Mouse (Mus musculus) frontal cortex, postnatal 14 days (tissue): ENCODE results near the gene Grid1.
A peak's percentile ranks its signal among the peaks of the same experiment; 100 is the strongest.

Experiments
- DNase-seq, 2 experiments: peaks; one replicate each; pipeline ENCODE4 v3.0.0; 2022; ENCODE audit warnings: low spot score in 2 of 2

Gene Grid1

DNA sequence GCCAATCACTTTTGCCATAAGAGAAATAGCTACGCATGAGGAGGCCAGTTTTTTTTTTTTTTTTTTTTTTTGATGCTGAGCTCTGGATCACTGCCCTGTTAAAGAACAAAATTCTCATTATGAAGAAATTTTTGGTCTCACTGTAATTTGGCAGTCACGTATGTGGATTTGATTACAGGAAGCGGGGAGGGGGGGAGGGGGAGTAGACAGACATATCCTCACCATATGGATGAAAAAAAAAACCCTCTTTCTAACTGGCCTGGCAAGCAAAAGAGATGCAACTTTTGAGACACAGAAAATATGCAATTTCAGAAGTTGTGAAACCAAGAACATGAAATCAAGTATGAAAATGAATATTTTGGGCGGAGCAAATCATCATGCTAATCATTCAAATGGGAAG lies 573.7 kb downstream of the Grid1 start:
- DNase-seq: no peak

DNA sequence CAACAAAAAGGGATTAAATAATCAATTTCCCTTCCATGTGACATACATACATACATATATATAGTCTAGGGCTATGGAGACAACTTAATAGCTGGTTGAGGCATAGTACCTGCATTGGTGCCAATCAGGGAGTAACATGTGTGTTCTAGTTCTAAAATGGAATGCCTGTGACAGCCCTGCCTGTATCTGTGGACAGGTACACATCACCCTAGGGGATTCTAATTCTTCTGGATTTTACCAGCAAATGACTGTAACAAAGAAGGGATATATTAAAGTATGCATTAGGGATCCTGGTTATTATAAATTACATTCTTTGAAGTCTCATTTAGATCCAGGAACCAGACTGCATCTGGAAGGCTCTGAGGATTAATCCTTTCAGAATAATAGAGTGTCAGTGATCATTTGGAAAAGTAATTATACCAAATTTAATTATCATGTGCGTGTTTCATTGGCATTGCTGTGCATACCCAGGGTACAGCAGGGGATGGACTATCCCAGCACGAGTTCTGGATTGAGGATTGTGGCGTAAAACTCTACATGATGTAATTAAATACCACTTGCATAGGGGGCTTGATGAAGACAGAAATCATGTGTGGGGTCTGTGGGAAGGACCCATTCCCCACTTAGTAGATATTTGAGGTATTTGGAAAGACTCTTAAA lies 584.5 kb downstream of the Grid1 start:
- no peak for DNase-seq

DNA sequence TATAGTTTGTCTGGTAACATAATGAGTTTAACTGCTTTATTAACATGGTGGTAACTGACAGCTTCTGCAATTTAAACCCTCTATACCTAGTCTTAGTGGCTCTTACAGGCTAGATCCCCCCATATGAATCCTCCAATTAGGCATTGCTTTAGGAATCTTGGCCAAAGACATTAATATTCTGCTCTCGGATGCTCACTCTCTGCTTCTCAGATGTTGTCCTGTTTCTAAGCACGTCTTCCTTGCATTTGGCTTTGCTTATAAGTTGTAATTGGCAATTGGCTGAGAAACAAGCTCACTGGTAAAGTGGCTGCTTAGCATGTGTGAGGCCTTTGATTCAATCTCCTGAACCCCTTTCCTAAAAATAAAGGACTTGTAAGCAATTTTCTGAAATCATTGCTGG lies 610.4 kb downstream of the Grid1 start:
- DNase-seq: no peak

DNA sequence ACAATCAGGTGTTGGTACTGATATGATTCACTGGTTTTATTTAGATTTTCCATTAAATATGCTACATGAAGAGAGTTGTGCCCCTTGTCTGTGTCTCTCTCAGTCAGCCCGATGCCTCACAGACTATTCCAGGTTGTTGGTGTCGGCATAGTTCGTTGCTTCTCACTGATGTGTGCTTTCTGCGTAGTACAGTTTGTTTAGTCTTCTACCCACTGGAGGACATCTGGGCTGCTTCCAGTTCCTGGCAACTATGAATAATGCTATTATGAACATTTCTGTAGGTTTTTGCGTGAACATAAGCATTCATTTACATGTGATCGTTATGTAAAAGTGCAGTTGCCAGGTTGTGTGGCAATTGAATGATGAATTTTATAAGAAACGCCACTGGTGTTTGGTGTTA lies 633.8 kb downstream of the Grid1 start:
- no peak for DNase-seq

DNA sequence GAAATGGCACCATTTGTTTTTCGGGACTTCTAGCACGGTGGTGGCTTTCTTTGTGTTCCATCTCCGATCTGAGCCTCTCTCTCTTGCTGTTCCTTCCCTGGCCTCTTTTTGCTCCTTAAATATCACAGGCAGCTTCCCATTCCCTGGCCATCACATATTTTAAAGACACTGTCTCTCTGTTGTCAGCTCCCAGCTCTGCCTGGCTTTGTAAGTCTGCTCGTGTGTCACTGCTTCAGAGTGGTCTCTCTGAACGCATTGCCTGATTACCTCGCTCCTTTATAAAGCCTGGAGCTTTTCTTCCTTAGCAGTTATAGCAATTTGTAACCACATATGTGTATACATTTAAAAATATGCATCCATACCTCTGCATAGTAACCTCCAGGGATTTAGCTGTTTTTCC lies 648.3 kb downstream of the Grid1 start:
- DNase-seq: no peak

DNA sequence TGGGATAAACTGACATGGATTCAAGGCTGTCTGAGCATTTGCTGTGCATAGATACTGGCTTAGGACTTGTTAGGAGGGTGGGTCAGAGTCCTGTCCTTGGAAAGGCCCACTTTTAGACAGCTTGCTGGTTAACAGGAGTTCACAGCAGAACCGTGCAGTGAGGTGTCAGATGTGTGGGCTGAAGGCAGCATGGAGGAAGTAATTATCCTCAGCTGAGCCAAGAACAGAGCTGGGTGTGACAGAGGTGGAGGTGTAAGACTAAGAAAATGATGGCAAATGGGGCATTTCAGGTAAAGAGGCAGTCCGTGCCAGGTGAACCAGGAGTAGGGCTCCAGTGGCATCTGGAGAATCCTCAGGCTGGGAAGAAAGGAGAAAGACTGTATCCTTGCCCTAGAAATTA lies 666.1 kb downstream of the Grid1 start:
- no peak for DNase-seq

DNA sequence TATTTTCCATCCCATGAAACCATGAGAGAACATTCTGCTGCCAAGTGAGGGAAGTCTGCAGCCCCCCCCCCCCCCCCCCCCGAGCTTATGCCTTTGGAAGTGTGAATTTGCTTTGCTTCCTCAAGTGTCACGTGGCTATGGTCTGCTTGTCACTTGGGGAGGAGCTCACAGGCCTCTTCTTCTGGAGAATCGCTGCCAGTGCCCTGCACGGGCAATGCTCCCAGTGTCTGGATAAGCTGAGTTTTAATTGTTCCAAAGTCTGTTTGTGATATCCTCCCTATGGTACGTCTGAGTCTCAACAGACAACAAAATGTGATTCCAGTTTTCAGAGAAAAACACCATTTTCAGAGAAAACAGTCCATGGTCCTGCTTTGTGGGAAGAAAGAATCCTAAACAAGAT lies 682.4 kb downstream of the Grid1 start:
- DNase-seq: no peak

DNA sequence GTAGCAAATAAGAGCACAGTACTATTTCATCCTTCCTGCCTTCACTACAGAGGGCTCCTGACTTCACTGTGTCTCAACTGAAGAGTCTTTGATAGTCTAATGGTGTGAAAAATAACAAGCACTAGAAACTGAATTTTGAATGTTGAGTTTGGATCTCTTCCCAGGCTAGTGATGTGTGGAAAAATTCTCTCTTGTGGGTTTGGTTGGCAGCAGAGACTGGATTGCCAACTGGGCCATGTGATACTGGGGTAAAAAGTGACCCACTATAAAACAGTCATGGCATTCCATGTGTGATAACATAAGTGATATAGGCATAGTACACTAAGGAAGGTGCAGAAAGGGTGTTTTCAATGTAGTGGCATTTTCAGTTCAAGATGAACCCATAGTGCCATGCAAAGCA lies 699.5 kb downstream of the Grid1 start:
- DNase-seq: no peak

DNA sequence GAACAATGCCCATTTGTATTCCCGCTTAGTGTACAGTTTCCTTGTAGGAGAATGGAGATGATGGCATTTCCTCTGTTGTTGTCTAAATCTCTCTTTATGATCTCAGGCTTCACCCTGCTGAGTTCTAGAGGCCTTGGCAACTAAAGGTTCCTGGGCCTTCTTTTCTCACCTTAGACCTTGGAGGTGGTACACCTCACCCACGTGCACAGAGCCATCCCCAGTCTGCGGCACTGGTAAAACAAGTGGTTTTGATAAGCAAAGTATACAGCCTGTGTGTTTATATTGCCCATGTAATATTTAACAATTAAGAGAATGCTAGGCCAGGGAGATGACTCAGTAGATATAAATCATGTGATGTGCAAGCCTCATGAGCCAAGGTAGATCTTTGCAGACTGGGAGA lies 718.9 kb downstream of the Grid1 start:
- no peak for DNase-seq

DNA sequence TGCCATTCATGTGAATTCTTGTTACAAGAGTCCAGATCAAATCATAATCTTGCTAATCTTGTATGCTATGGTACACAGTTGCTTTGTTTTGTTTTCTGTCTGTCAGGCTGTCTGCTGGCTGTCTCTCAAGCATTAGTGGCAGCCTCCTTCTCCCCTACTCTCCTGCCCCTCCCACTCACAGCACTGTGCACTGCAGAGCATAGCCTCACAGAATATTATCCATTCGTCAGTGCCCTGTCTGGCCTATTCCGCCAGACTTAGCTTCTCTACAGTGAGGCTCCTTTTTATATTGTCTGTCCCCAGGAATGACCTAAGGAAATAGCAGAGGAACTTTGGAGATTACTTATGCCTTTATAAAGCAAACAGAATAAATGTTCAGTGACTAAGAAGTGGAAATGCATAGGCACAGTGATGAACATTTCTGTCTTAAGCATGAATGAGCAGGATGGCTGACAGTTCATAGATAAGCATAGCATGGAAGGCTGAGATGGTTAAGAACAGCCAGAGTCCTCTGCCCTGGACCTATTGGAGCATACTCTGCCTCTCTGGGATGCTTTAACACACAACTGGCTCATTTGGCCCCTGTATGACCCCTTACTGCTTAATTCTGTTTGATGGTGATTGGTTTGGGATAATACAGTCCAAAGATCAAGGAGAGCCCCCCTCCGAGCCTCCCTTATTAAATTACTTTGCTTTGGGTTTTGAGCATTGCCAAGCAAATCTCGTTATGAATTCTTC lies 721.5 kb downstream of the Grid1 start:
- no peak for DNase-seq

DNA sequence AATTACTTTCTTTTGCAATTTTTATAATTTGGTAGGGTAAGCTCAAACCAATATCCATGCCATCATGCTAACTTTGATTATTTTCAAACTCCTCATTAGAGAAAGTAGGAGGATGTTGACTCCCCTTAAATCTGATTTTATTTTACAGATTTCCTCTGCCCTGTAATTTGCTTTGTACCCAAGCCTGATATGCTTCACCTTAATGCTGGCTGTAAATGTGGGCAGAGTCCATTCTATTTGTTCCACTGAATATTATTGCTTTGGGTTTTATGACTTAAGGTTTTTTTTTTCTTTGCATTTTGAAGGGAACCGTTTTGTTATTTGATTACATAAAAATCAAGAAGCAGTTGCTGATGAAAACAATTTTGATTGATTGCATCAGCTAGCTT lies 722.1 kb downstream of the Grid1 start:
- no peak for DNase-seq

DNA sequence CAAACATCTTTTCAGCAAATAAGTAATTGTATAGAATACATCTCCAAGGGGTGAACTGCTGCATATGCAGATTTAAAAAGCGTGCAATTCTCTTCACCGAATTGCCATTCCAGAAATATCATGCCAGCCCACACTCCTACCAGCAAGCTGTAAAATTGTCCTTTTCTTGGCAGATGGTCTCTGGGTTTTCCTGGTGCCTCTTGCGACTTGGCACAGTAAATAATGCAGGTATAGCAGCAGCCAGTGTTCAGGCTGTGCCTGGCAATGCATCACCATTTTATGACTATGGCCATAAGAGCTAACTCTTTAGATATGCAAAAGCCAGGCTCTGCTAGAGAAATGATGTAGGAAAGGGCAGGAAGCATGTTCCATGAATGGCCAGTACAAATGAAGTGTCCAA lies 734.4 kb downstream of the Grid1 start:
- peak; percentile 16 for DNase-seq

DNA sequence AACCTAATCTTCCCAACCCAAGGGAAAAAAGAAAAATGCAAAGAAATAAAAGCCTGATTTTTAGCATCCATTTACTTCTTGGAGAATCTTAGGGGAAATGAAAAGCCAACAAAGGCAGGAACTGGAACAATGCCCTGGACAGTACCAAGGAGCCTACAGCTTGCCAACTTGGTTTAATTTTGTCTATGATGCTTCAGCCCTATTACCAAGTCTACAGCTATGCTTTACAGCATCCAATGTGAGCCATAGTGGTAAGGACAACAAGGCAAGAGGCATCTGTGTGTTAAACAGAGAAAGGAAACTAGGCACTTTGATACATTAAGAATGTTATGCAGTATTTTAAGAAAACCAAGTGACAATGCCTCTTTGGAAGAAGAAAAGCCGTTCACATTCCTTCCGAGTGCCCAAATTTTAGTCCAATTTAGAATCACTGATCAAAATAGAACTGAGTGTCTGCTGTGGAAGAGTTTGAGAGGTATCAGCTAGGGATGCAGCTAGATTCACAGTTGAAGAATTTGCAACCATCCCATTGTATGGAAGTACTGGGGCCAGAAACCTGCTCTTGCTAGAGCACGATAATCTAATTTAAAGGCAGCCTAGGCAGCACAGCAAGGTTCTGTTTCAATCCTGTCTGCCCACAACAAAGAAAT lies 741.5 kb downstream of the Grid1 start:
- no peak for DNase-seq

DNA sequence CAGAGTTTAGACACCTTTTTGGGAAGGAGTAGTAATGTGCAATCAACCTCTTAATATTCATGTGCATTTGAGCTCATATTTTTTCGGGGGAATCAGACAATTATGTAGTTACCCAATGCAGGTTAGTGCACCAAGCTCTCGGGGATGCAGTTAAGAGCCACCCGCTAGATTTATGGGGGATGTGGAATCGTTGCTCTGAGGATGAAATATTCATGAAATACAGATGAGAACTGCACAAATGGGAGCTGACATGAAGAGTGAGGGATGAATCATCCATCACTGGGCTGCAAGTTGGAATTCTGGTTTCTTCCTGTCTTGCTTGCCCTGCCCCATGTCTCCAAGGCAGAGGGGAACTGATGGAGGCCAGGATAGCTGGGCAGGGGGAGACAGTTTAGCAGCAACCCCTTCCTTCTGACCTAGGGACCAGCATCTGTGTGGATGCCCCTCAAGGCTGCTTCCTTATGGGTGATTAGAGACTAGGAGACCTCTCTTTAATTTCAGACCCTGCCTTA lies 753.1 kb downstream of the Grid1 start:
- DNase-seq: no peak

DNA sequence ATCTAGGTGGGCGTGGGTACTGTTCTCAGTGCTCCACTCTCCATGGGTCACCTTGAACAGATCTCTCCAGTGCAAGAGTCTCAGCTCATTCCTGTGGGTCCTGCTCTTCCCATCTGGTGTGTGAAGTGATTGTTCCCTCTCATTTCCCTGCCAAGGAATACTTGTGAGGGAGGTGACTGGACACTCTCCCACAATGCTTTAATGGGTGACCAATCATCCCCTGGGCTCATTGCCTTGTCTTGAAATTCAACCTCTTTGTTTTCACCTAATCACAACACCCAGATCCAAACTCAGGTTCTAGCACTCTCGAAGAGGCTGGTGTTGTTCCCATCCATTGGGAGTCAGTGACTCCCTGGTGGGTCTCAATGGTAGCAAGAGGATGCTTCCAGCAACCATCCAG lies 754.6 kb downstream of the Grid1 start:
- DNase-seq: no peak

DNA sequence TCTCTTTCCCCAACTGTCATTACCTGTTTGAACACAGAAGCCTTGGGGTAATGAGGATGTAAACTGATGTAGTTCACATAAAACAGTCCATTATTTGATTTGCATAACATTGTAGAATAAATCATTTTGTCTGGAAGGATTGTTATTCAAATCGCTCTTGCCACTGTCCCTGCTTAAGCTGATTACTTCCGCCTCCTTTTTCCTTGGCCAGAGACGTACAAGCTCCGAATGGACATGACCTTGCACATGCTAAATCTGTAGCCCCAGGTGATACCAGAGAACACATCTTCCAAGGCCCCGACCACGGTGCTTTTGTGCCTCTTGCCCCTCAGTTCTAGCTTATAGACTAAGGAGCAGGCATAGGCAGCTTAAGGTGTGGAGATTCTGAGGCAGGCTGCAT lies 755.4 kb downstream of the Grid1 start:
- DNase-seq: no peak

DNA sequence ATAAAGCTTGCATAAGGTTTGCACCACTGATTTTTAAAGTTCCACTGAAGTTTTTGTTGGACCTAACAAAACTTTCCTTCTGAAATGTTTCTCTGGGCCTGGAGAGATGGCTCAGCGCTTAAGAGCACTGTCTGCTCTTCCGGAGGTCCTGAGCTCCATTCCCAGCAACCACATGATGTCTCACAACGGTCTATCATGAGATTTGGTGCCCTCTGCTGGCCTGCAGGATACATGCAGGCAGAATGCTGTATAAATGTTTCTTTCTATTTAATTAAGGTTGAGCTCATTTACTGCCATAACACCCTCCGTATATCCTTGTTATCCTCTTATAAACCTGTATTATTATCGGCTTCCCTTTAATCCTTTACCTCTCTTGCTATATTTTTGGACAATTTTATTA lies 805.8 kb downstream of the Grid1 start:
- DNase-seq: no peak
